Mouse (Mus musculus) heart, embryonic 13.5 days (tissue): ENCODE measurements around the gene Vgf. TPM values are rescaled to one million over a fixed set of nuclear protein-coding genes. Genes with fewer than 3 reads are reported as not detected.

ENCODE experiments used
- ATAC-seq: fragments of 200-750 bp; cut with Nextera tagmentation; 2 replicates; pipeline ENCODE4 v1.8.0; 2017; ENCODE audit warnings: moderate TSS enrichment; ENCODE audit not compliant: insufficient number of reproducible peaks, low FRiP score, low TSS enrichment; ENCODE audit errors: extremely low read depth
- H3K27ac ChIP-seq: fragments of 300-500 bp; sonication (generic); replicated peaks from 2 replicates; pipeline ENCODE4 v1.5.1; 2015; ENCODE audit warnings: moderate library complexity, mild to moderate bottlenecking, inconsistent platforms
- H3K27me3 ChIP-seq: fragments of 300-500 bp; sonication (generic); replicated peaks from 2 replicates; pipeline ENCODE4 v1.6.1; 2015; ENCODE audit warnings: mild to moderate bottlenecking, inconsistent platforms
- H3K36me3 ChIP-seq: fragments of 300-500 bp; sonication (generic); 2 replicates; pipeline ENCODE4 v1.6.1; 2015; ENCODE audit warnings: mild to moderate bottlenecking, inconsistent platforms
- H3K4me1 ChIP-seq: fragments of 300-500 bp; sonication (generic); 2 replicates; pipeline ENCODE4 v1.6.1; 2015; ENCODE audit warnings: inconsistent platforms
- H3K4me2 ChIP-seq: fragments of 300-500 bp; sonication (generic); 2 replicates; pipeline ENCODE4 v1.6.1; 2015; ENCODE audit warnings: inconsistent platforms, mild to moderate bottlenecking, moderate library complexity
- H3K4me3 ChIP-seq: fragments of 300-500 bp; sonication (generic); 2 replicates; pipeline ENCODE4 v1.5.1; 2015; ENCODE audit warnings: moderate library complexity, mild to moderate bottlenecking, inconsistent platforms
- H3K9ac ChIP-seq: fragments of 300-500 bp; sonication (generic); 2 replicates; pipeline ENCODE4 v1.6.1; 2015; ENCODE audit warnings: inconsistent platforms, mild to moderate bottlenecking, moderate library complexity
- H3K9me3 ChIP-seq: fragments of 300-500 bp; sonication (generic); 2 replicates; pipeline ENCODE4 v1.6.1; 2016; ENCODE audit warnings: inconsistent platforms
- WGBS: fragments of 180-500 bp; shearing (Covaris S2); methylation state at CpG from one replicate; pipeline ENCODE4 v1.1.7; 2015; ENCODE audit warnings: mixed read lengths; 5-methylcytosine and 5-hydroxymethylcytosine counted together
- polyA plus RNA-seq: library from polyadenylated mRNA; unstranded; fragments of >200 nt; fragmentation: Nextera tagmentation; extraction: Ambion mirVana; gene quantifications from 2 replicates; pipeline ENCODE4 v1.2.1, GENCODE M21; 2015

Gene Vgf
- polyA plus RNA-seq, 1 experiment from 2014 or later: 0.16 TPM

- H3K36me3 ChIP-seq: peaks cover 6% of the 10 kb centered on the region
- peak overlapping the region; percentile 73 for H3K4me2 ChIP-seq
- no peak overlapping the region for H3K27ac ChIP-seq
- ATAC-seq: no peak
- WGBS: 15% methylated on average over 22 of the region's 22 CpGs
- peaks cover 40% of the 10 kb centered on the region for H3K4me1 ChIP-seq
- no peaks in the 10 kb centered on the region for H3K9me3 ChIP-seq
- no peak overlapping the region for H3K9ac ChIP-seq
- peak overlapping the region; percentile 18 for H3K4me3 ChIP-seq
- peaks cover 75% of the 10 kb centered on the region for H3K27me3 ChIP-seq
Measured at GRCm38 (mm10) chr5:137030416-137030810, 4.2 kb downstream of the Vgf start.

- peaks cover 16% of the 10 kb centered on the region for H3K36me3 ChIP-seq
- peaks cover 40% of the 10 kb centered on the region for H3K4me1 ChIP-seq
- H3K4me3 ChIP-seq: peak overlapping the region; percentile 56
- H3K27ac ChIP-seq: no peak overlapping the region
- WGBS: under 1% methylated on average over 78 of the region's 78 CpGs
- ATAC-seq: no peak
- H3K9ac ChIP-seq: no peak overlapping the region
- peaks cover 65% of the 10 kb centered on the region for H3K27me3 ChIP-seq
- peak overlapping the region; percentile 99 for H3K4me2 ChIP-seq
- no peaks in the 10 kb centered on the region for H3K9me3 ChIP-seq
Measured at GRCm38 (mm10) chr5:137031076-137032032, 5.2 kb downstream of the Vgf start.

GRCm38 (mm10) chr5:137032033-137032421 is 5.8 kb downstream of the Vgf start:
- Histone ChIP-seq H3K4me3 (peak overlapping the region; percentile 56), H3K4me1 (peaks cover 40% of the 10 kb centered on the region), H3K9ac (peak overlapping the region; percentile 67), H3K36me3 (peaks cover 22% of the 10 kb centered on the region), H3K27ac (no peak overlapping the region), H3K27me3 (peaks cover 59% of the 10 kb centered on the region), H3K4me2 (peak overlapping the region; percentile 99), H3K9me3 (no peaks in the 10 kb centered on the region)
- WGBS: under 1% methylated on average over 33 of the region's 33 CpGs
- no peak for ATAC-seq

- H3K9me3 ChIP-seq: no peaks in the 10 kb centered on the region
- peaks cover 53% of the 10 kb centered on the region for H3K27me3 ChIP-seq
- peak overlapping the region; percentile 99 for H3K4me2 ChIP-seq
- peaks cover 29% of the 10 kb centered on the region for H3K36me3 ChIP-seq
- peaks cover 40% of the 10 kb centered on the region for H3K4me1 ChIP-seq
- whole genome bisulfite sequencing: under 1% methylated on average over 48 of the region's 49 CpGs
- no peak overlapping the region for H3K27ac ChIP-seq
- ATAC-seq: peak; percentile 77
- peak overlapping the region; percentile 56 for H3K4me3 ChIP-seq
- peak overlapping the region; percentile 67 for H3K9ac ChIP-seq
Measured at GRCm38 (mm10) chr5:137032641-137033074, 6.5 kb downstream of the Vgf start.

GRCm38 (mm10) chr5:137036211-137036610 is 10.0 kb downstream of the Vgf start:
- Histone ChIP-seq H3K36me3 (peaks cover 63% of the 10 kb centered on the region), H3K4me3 (no peak overlapping the region)
- no peak for ATAC-seq

GRCm38 (mm10) chr5:137039453-137039852 is 13.3 kb downstream of the Vgf start:
- no peak overlapping the region for H3K9ac ChIP-seq
- peaks cover under 1% of the 10 kb centered on the region; the same call in 1 of the 2 replicates for H3K4me1 ChIP-seq
- 95% methylated on average over 10 of the region's 10 CpGs for WGBS
- no peak overlapping the region for H3K4me3 ChIP-seq
- no peak overlapping the region for H3K4me2 ChIP-seq
- H3K27me3 ChIP-seq: no peaks in the 10 kb centered on the region
- H3K9me3 ChIP-seq: no peaks in the 10 kb centered on the region
- no peak overlapping the region for H3K27ac ChIP-seq
- no peak for ATAC-seq
- H3K36me3 ChIP-seq: peaks cover 84% of the 10 kb centered on the region

More at GRCm38 (mm10) chr5:137036211-137036610, 10.0 kb downstream of the Vgf start:
- Histone ChIP-seq H3K4me2 (no peak overlapping the region), H3K27me3 (peaks cover 18% of the 10 kb centered on the region), H3K9ac (no peak overlapping the region), H3K9me3 (no peaks in the 10 kb centered on the region), H3K27ac (no peak overlapping the region), H3K4me1 (peaks cover 20% of the 10 kb centered on the region)
- 71% methylated on average over 13 of the region's 13 CpGs for WGBS

- H3K4me1 ChIP-seq: peaks cover 13% of the 10 kb centered on the region
- no peak overlapping the region for H3K27ac ChIP-seq
- H3K4me3 ChIP-seq: no peak overlapping the region
- WGBS: 79% methylated on average over 10 of the region's 10 CpGs
- no peaks in the 10 kb centered on the region for H3K9me3 ChIP-seq
- no peak overlapping the region for H3K4me2 ChIP-seq
- no peaks in the 10 kb centered on the region for H3K27me3 ChIP-seq
- no peak overlapping the region for H3K9ac ChIP-seq
- peaks cover 67% of the 10 kb centered on the region for H3K36me3 ChIP-seq
- no peak for ATAC-seq
Measured at GRCm38 (mm10) chr5:137041442-137041841, 15.2 kb downstream of the Vgf start.

- WGBS: 87% methylated on average over 7 of the region's 7 CpGs
- peaks cover 14% of the 10 kb centered on the region for H3K4me1 ChIP-seq
- H3K27me3 ChIP-seq: 0 out of 2 replicates have a peak, but pooled peaks cover 5% of the 10 kb centered on the region
- no peak overlapping the region for H3K4me3 ChIP-seq
- H3K36me3 ChIP-seq: peaks cover 42% of the 10 kb centered on the region
- H3K4me2 ChIP-seq: no peak overlapping the region
- no peaks in the 10 kb centered on the region for H3K9me3 ChIP-seq
- H3K27ac ChIP-seq: no peak overlapping the region
- no peak overlapping the region for H3K9ac ChIP-seq
- ATAC-seq: no peak
Measured at GRCm38 (mm10) chr5:137043997-137044396, 17.8 kb downstream of the Vgf start.

GRCm38 (mm10) chr5:137045402-137046323 is 19.5 kb downstream of the Vgf start, which contains the start of gene Ap1s1:
TSS of gene Ap1s1 (minus strand) at chr5:137046135.
- peak within 1 kb of the TSS; percentile 88 for H3K4me2 ChIP-seq
- H3K27me3 ChIP-seq: 0 out of 2 replicates have a peak, but pooled peaks cover 5% of the 10 kb centered on the region
- peak within 1 kb of the TSS; percentile 64 for H3K27ac ChIP-seq
- H3K4me3 ChIP-seq: peak within 1 kb of the TSS; percentile 66
- H3K9me3 ChIP-seq: no peaks in the 10 kb centered on the region
- H3K4me1 ChIP-seq: peaks cover 14% of the 10 kb centered on the region
- H3K36me3 ChIP-seq: peaks cover 25% of the 10 kb centered on the region
- peak; percentile 79; the same call in 1 of the 2 replicates for ATAC-seq
- WGBS: under 1% methylated on average over 48 of the region's 48 CpGs
- peak within 1 kb of the TSS; percentile 88 for H3K9ac ChIP-seq

GRCm38 (mm10) chr5:137046324-137046718 is 20.1 kb downstream of the Vgf start:
- Histone ChIP-seq H3K4me1 (peaks cover 14% of the 10 kb centered on the region), H3K9ac (peak overlapping the region; percentile 8; the same call in 1 of the 2 replicates), H3K4me3 (peak overlapping the region; percentile 66), H3K36me3 (peaks cover 20% of the 10 kb centered on the region), H3K9me3 (no peaks in the 10 kb centered on the region), H3K27ac (no peak overlapping the region), H3K27me3 (0 out of 2 replicates have a peak, but pooled peaks cover 5% of the 10 kb centered on the region), H3K4me2 (peak overlapping the region; percentile 88)
- WGBS: 35% methylated on average over 5 of the region's 5 CpGs
- no peak for ATAC-seq

- Histone ChIP-seq H3K36me3 (peaks cover 13% of the 10 kb centered on the region), H3K9me3 (no peaks in the 10 kb centered on the region), H3K27ac (no peak overlapping the region), H3K4me2 (no peak overlapping the region), H3K9ac (no peak overlapping the region), H3K4me3 (no peak overlapping the region), H3K4me1 (peaks cover 14% of the 10 kb centered on the region), H3K27me3 (0 out of 2 replicates have a peak, but pooled peaks cover 5% of the 10 kb centered on the region)
- no peak for ATAC-seq
Measured at GRCm38 (mm10) chr5:137046991-137047390, 20.8 kb downstream of the Vgf start.
